Mouse (Mus musculus): ENCODE measurements around the gene Adrb1. TPM values are rescaled to one million over a fixed set of nuclear protein-coding genes. Genes with fewer than 3 reads are reported as not detected.

The Adrb1 gene
- polyA plus RNA-seq, 1 experiment = 2.0 TPM

GRCm38 (mm10) chr19:56703238-56704097, 18.5 kb upstream of the Adrb1 start:
- no peak for DNase-seq (ENCODE audit: low read depth)
- TF ChIP-seq POLR2A (IDR thresholded peaks at IDR 0.05; ENCODE audit: borderline replicate concordance, extremely low read depth, insufficient read depth, insufficient read length, poor library complexity, severe bottlenecking) = no peak
- no peak for TF ChIP-seq CTCF (IDR thresholded peaks at IDR 0.05; ENCODE audit: borderline replicate concordance, extremely low read depth, insufficient read depth, insufficient read length)

DNA sequence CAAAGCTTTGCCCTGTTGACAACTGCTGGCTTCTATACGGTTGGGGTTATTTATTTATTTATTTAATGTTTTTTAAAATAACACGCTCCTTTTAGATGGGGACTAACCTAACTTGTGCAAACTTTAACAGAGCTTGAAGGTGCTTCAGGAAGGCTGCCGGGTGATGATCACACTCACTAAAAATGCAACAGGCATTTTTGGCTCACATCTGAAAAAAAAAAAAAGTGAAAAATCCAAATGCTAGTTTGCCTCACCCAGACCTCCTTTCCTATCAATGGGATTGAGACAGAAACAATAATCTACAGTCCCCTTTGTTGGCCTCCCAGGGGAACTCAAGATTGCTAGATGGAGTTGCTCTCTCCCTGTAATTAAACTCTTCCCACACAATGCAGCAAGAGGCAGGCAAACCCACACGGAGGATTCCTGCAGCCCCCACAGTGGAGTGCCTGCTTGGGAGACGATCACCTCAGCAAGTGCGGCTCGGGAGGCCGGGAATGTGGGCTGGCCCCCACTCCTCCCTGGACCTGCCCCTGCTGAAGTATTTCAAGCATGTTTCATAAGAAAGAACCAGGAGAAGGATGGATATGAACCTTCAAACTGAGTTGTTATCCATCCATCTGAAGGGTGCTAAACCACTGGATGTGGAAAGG, 16.8 kb upstream of the Adrb1 start:
- TF ChIP-seq POLR2A (IDR thresholded peaks at IDR 0.05; ENCODE audit: borderline replicate concordance, extremely low read depth, insufficient read depth, insufficient read length, poor library complexity, severe bottlenecking) = no peak
- TF ChIP-seq CTCF (IDR thresholded peaks at IDR 0.05; ENCODE audit: borderline replicate concordance, extremely low read depth, insufficient read depth, insufficient read length) = no peak
- no peak for DNase-seq (ENCODE audit: low read depth)

- DNase-seq (ENCODE audit: low read depth) = no peak
- TF ChIP-seq POLR2A (IDR thresholded peaks at IDR 0.05; ENCODE audit: borderline replicate concordance, extremely low read depth, insufficient read depth, insufficient read length, poor library complexity, severe bottlenecking) (no peak), CTCF (IDR thresholded peaks at IDR 0.05; ENCODE audit: borderline replicate concordance, extremely low read depth, insufficient read depth, insufficient read length) (no peak)
Measured at GRCm38 (mm10) chr19:56708794-56709193, 13.2 kb upstream of the Adrb1 start.

- no peak for DNase-seq (ENCODE audit: low read depth)
- TF ChIP-seq POLR2A (IDR thresholded peaks at IDR 0.05; ENCODE audit: borderline replicate concordance, extremely low read depth, insufficient read depth, insufficient read length, poor library complexity, severe bottlenecking) = no peak
- TF ChIP-seq CTCF (IDR thresholded peaks at IDR 0.05; ENCODE audit: borderline replicate concordance, extremely low read depth, insufficient read depth, insufficient read length) = no peak
Measured at GRCm38 (mm10) chr19:56710131-56710905, 11.7 kb upstream of the Adrb1 start.

DNA sequence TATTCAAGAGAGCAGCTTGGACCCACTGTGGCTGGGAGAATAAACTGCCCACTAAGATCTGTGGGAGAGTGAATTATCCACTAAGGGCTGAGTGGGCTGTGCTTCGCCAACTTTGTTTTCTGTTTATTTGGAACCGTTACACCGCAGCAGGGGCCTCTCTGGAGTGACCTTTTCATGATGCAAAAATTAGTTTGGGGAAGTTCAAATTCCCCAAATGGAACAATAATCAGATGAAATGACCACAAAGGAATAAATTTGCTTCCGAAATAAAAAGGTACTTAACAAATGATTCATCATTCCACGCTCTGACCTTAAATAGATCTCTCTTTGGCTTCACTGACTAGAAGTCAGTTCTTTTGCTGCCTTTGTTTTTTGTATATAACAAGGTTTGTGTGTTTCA, 8.4 kb upstream of the Adrb1 start:
- TF ChIP-seq CTCF (IDR thresholded peaks at IDR 0.05; ENCODE audit: borderline replicate concordance, extremely low read depth, insufficient read depth, insufficient read length) = no peak
- TF ChIP-seq POLR2A (IDR thresholded peaks at IDR 0.05; ENCODE audit: borderline replicate concordance, extremely low read depth, insufficient read depth, insufficient read length, poor library complexity, severe bottlenecking) = no peak
- no peak for DNase-seq (ENCODE audit: low read depth)

DNA sequence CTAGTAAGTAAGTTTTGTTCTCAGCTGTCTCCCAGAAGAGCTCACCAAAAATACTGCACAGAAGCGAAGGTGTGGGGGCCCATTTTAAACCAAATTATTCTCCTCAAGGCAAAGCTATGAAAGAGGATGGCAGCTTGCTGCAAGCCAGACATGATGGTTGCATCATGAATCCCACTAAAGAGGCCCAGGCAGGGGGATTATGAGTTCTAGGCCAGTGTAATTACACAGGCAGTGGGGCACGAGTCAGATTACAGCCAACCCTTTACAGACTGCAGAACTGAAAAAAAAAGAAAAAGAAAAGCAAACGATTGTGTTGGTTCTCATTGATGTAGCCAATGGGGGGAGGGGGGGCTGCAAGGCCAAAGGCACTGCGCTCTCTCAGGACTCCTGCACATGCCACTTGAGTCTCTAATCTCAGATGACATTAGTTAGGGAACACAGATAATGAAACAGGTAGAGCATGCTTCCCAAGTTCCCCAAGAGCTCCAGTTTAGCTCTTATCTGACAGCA, 7.3 kb upstream of the Adrb1 start:
- DNase-seq (ENCODE audit: low read depth) = no peak

DNA sequence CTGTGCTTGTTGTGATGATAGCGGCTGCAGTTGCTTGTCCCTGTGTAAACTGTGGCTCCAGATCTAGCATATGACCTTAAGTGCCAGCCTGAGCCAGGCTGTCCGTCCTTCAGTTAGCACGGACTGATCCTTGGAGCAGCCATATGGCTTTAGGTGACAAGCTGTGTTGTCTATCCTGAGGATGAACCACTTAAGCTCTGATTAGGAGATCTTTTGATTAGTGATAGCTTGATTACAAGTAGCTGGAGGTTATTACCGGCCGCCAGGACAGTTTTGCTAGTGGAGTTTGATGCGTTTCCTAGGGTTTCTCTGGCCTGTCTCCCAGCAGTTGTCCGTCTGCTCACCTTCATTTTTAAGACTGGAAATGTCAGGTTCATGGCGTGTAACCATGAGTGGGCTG, 4.0 kb upstream of the Adrb1 start:
- no peak for DNase-seq (ENCODE audit: low read depth)
- TF ChIP-seq CTCF (IDR thresholded peaks at IDR 0.05; ENCODE audit: borderline replicate concordance, extremely low read depth, insufficient read depth, insufficient read length) = no peak

More for the DNA sequence above, 7.3 kb upstream of the Adrb1 start:
- TF ChIP-seq CTCF (IDR thresholded peaks at IDR 0.05; ENCODE audit: borderline replicate concordance, extremely low read depth, insufficient read depth, insufficient read length) (no peak), POLR2A (IDR thresholded peaks at IDR 0.05; ENCODE audit: borderline replicate concordance, extremely low read depth, insufficient read depth, insufficient read length, poor library complexity, severe bottlenecking) (no peak)

DNA sequence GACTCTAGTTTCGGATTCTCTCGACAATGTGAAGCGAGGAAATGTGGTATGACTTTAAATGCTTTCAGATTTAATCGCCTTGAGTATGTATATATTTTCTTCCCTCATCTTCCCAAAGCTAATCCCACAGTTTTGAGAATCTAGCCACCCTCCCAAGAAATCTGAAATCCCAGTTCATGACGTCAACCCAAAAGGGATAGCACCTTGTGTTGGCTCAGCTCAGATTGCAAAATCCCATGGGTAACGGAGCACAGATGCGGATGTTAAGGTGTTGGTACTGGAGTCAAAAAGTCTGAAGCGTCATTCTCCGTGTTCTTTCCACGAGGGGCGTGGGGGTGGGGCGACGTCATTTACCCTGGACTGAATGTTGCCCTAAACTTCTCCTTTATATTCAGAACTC, 1.1 kb upstream of the Adrb1 start:
- TF ChIP-seq CTCF (IDR thresholded peaks at IDR 0.05; ENCODE audit: borderline replicate concordance, extremely low read depth, insufficient read depth, insufficient read length) (no peak), POLR2A (IDR thresholded peaks at IDR 0.05; ENCODE audit: borderline replicate concordance, extremely low read depth, insufficient read depth, insufficient read length, poor library complexity, severe bottlenecking) (no peak)
- DNase-seq (ENCODE audit: low read depth) = no peak

GRCm38 (mm10) chr19:56722291-56722707, 300 bp downstream of the Adrb1 start:
- TF ChIP-seq POLR2A (IDR thresholded peaks at IDR 0.05; ENCODE audit: borderline replicate concordance, extremely low read depth, insufficient read depth, insufficient read length, poor library complexity, severe bottlenecking) (no peak), CTCF (IDR thresholded peaks at IDR 0.05; ENCODE audit: borderline replicate concordance, extremely low read depth, insufficient read depth, insufficient read length) (no peak)
- DNase-seq (ENCODE audit: low read depth) = no peak

DNA sequence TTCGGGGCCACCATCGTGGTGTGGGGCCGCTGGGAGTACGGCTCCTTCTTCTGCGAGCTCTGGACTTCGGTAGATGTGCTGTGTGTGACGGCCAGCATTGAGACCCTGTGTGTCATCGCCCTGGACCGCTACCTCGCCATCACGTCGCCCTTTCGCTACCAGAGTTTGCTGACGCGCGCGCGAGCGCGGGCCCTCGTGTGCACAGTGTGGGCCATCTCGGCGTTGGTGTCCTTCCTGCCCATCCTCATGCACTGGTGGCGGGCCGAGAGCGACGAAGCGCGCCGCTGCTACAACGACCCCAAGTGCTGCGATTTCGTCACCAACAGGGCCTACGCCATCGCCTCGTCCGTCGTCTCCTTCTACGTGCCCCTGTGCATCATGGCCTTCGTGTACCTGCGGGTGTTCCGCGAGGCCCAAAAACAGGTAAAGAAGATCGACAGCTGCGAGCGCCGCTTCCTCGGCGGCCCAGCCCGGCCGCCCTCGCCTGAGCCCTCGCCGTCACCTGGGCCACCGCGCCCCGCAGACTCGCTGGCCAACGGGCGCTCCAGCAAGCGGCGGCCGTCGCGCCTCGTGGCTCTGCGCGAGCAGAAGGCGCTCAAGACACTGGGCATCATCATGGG, 822 bp downstream of the Adrb1 start:
- peak; percentile 47 for DNase-seq (ENCODE audit: low read depth)
- no peak for TF ChIP-seq POLR2A (IDR thresholded peaks at IDR 0.05; ENCODE audit: borderline replicate concordance, extremely low read depth, insufficient read depth, insufficient read length, poor library complexity, severe bottlenecking)
- TF ChIP-seq CTCF (IDR thresholded peaks at IDR 0.05; ENCODE audit: borderline replicate concordance, extremely low read depth, insufficient read depth, insufficient read length) = no peak

All from brain, embryonic 14.5 days (tissue).